Mouse (Mus musculus) MEL (cell line): ENCODE results near the gene Fbf1. TPM values are rescaled to one million over a fixed set of nuclear protein-coding genes. Genes with fewer than 3 reads are reported as not detected.

Experiments
- DNase-seq: peaks from one replicate; pipeline ENCODE4 v3.0.0; 2011; ENCODE audit warnings: low read depth, low spot score
- H3K27ac ChIP-seq: 2 replicates; pipeline ENCODE4 v1.5.1; 2012; ENCODE audit warnings: low read depth, mild to moderate bottlenecking, control low read depth, low read length, moderate library complexity; ENCODE audit not compliant: control insufficient read depth
- H3K27me3 ChIP-seq, 2 experiments: fragments of 150-350 bp in 1 of 2; sonication (generic) in 1 of 2; 2 replicates each; pipeline ENCODE4 v1.6.1; 2012; ENCODE audit warnings: low read length in 2 of 2, mild to moderate bottlenecking in 2 of 2, improper control_type of control experiment in 1 of 2, moderate library complexity in 1 of 2; ENCODE audit not compliant: insufficient read depth in 2 of 2, control insufficient read depth in 1 of 2
- H3K36me3 ChIP-seq, 2 experiments: 2 replicates each; pipeline ENCODE4 v1.6.1; 2012 to 2014; ENCODE audit warnings: low read length in 2 of 2, improper control_type of control experiment in 1 of 2, inconsistent platforms in 1 of 2, mild to moderate bottlenecking in 1 of 2; ENCODE audit not compliant: insufficient read depth in 2 of 2, control insufficient read depth in 1 of 2
- H3K4me1 ChIP-seq, 2 experiments: fragments of 150-350 bp in 1 of 2; sonication (generic) in 1 of 2; 2 replicates each; pipeline ENCODE4 v1.6.1; 2012; ENCODE audit warnings: low read length in 2 of 2, improper control_type of control experiment in 1 of 2, mild to moderate bottlenecking in 1 of 2; ENCODE audit not compliant: insufficient read depth in 2 of 2, control insufficient read depth in 1 of 2
- H3K4me3 ChIP-seq, 2 experiments: fragments of 150-350 bp in 1 of 2; sonication (generic) in 1 of 2; 2 replicates each; pipeline ENCODE4 v1.5.1; 2012; ENCODE audit warnings: low read depth in 2 of 2, low read length in 2 of 2, mild to moderate bottlenecking in 2 of 2, moderate library complexity in 2 of 2, control low read depth in 1 of 2, improper control_type of control experiment in 1 of 2; ENCODE audit not compliant: control insufficient read depth in 1 of 2, insufficient read depth in 1 of 2
- H3K79me2 ChIP-seq: 2 replicates; pipeline ENCODE4 v1.6.1; 2012; ENCODE audit warnings: mild to moderate bottlenecking, low read length, moderate library complexity; ENCODE audit not compliant: control insufficient read depth, poor library complexity, insufficient read depth
- H3K9ac ChIP-seq: 2 replicates; pipeline ENCODE4 v1.6.1; 2012; ENCODE audit warnings: low read depth, mild to moderate bottlenecking, control low read depth, low read length, moderate library complexity; ENCODE audit not compliant: control insufficient read depth, poor library complexity, severe bottlenecking
- H3K9me3 ChIP-seq: fragments of 150-350 bp; sonication (generic); replicated peaks from 2 replicates; pipeline ENCODE4 v1.6.1; 2012; ENCODE audit warnings: mild to moderate bottlenecking, low read length, improper control_type of control experiment, moderate library complexity; ENCODE audit not compliant: insufficient read depth
- CHD1 ChIP-seq: IDR thresholded peaks from 2 replicates; pipeline ENCODE4 v1.6.1; 2012; ENCODE audit warnings: low read depth, mild to moderate bottlenecking, inconsistent platforms, low read length, improper control_type of control experiment
- EP300 ChIP-seq, 2 experiments: IDR thresholded peaks; 2 replicates each; pipeline ENCODE4 v1.6.1; 2011; ENCODE audit warnings: improper control_type of control experiment in 2 of 2, low read length in 2 of 2, low read depth in 1 of 2, mild to moderate bottlenecking in 1 of 2
- JUND ChIP-seq: IDR thresholded peaks from 2 replicates; pipeline ENCODE4 v1.6.1; 2011; ENCODE audit warnings: low read depth, mild to moderate bottlenecking, improper control_type of control experiment, low read length
- KAT2A ChIP-seq: conservative IDR thresholded peaks from 2 replicates; pipeline ENCODE4 v1.6.1; 2012; ENCODE audit warnings: low read depth, low read length, improper control_type of control experiment, inconsistent platforms
- MXI1 ChIP-seq: IDR thresholded peaks from 2 replicates; pipeline ENCODE4 v1.6.1; 2011; ENCODE audit warnings: mild to moderate bottlenecking, low read depth, low read length, improper control_type of control experiment
- NRF1 ChIP-seq: IDR thresholded peaks from 2 replicates; pipeline ENCODE4 v1.6.1; 2014; ENCODE audit warnings: low read depth, mild to moderate bottlenecking, inconsistent platforms, low read length, improper control_type of control experiment, moderate library complexity; ENCODE audit not compliant: poor library complexity, insufficient read depth, severe bottlenecking
- RAD21 ChIP-seq: IDR thresholded peaks from 2 replicates; pipeline ENCODE4 v1.6.1; 2011; ENCODE audit warnings: mild to moderate bottlenecking, low read depth, low read length, improper control_type of control experiment
- RCOR1 ChIP-seq: IDR thresholded peaks from 2 replicates; pipeline ENCODE4 v1.6.1; 2012; ENCODE audit warnings: low read depth, mild to moderate bottlenecking, inconsistent platforms, low read length, improper control_type of control experiment
- UBTF ChIP-seq: IDR thresholded peaks from 2 replicates; pipeline ENCODE4 v1.6.1; 2012; ENCODE audit warnings: low read depth, mild to moderate bottlenecking, inconsistent platforms, low read length, improper control_type of control experiment, moderate library complexity, borderline replicate concordance; ENCODE audit not compliant: insufficient read depth
- ZC3H11A ChIP-seq: IDR thresholded peaks from 2 replicates; pipeline ENCODE4 v1.6.1; 2012; ENCODE audit warnings: low read depth, mild to moderate bottlenecking, inconsistent platforms, low read length, improper control_type of control experiment
- ZNF384 ChIP-seq: IDR thresholded peaks from 2 replicates; pipeline ENCODE4 v1.6.1; 2012; ENCODE audit warnings: low read depth, mild to moderate bottlenecking, inconsistent platforms, low read length, improper control_type of control experiment
- polyA plus RNA-seq, 2 experiments: library from polyadenylated mRNA; stranded (reverse) in 1 of 2; unstranded in 1 of 2; fragments of >175 nt in 1 of 2; fragments of >200 nt in 1 of 2; gene quantifications; 2 replicates each; pipeline versions ENCODE4 v1.2.1 to v1.2.4; 2012; ENCODE audit warnings: low replicate concordance in 2 of 2, low read depth in 1 of 2; ENCODE audit not compliant: insufficient read length in 2 of 2, insufficient read depth in 1 of 2, missing spikeins in 1 of 2
- total RNA-seq: library from RNA; depleted of rRNA; stranded (reverse); fragments of 300-350 nt; gene quantifications from 2 replicates; pipeline ENCODE4 v1.2.3, GENCODE M21; 2012

Fbf1 gene
- total and polyA plus RNA-seq, 3 experiments = 29.2 to 32.5 TPM; not detected in 1

- H3K79me2 ChIP-seq = peaks cover 8% of the 10 kb centered on the region
- no peaks in the 10 kb centered on the region for H3K9me3 ChIP-seq
- peak; percentile 64 for DNase-seq
- TF ChIP-seq KAT2A (no peak), NRF1 (no peak)
- H3K4me1 ChIP-seq = peaks cover 26 to 27% of the 10 kb centered on the region in 2 experiments
- peak overlapping the region; percentile 90 to 94 for H3K4me3 ChIP-seq
- peak overlapping the region; percentile 73 for H3K9ac ChIP-seq
- no peaks in the 10 kb centered on the region for H3K27me3 ChIP-seq
- H3K36me3 ChIP-seq = peaks cover 0 to 40% of the 10 kb centered on the region in 2 experiments; a peak in 2 of 4 replicates
- peak overlapping the region; percentile 44 for H3K27ac ChIP-seq
Observed at GRCm38 (mm10) chr11:116198132-116198531, 30.2 kb upstream of the Fbf1 start.

DNA sequence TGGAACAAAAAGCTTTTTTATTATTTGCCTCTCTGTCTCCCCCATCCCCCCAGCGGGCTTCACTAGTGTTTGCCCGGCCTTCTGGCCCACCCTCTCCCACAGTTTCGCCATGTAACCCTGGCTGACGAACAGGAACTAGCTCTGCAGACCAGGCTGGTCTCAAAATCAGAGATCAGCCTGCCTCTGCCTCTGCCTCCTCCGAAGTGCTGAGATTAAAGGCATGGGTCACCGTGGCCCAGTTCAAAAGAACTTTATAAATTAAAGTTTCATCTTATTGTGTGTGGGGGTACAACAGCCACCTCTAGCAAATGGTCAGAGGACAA, 29.6 kb upstream of the Fbf1 start:
- no peak for TF ChIP-seq JUND
- no peak for TF ChIP-seq ZNF384
- no peak for TF ChIP-seq UBTF
- no peak for TF ChIP-seq RAD21
- no peak for TF ChIP-seq RCOR1
- no peak for TF ChIP-seq CHD1
- TF ChIP-seq MXI1 = no peak
- peaks cover 26 to 27% of the 10 kb centered on the region in 2 experiments for H3K4me1 ChIP-seq

DNA sequence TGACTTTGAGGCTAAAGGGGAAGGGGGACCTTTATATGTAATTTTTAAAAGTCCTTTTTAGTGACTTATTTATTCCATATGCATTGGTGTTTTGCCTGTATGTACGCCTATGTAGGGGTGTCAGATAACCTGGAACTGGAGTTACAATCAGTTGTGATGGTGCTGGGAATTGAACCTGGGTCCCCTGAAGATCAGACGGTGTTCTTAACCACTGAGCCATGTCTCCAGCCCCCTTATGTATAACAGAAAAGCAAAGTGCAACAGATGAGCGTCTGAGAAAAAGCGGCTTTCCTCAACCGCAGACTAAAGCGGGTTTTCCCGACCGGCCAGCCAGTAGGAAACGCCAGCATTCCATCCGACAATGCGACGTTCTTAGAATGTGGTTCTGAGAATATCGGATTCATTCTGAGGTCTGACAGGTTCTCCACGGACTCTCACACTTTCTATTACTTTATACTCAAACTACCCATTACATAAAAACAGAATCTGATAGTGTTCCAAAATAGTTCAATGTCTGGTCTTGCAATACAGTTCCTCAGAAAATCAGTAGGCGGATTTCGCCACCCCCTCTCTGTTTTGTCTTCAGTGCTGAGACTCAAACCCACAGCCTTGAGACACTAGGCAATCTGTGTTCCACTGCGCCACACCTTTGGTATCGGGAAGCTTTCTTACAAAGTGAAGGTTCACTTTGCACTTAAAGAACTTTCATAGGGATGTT, 29.1 kb upstream of the Fbf1 start:
- 0 out of 2 replicates have a peak overlapping the region, but pooled peaks have one; percentile 7 for H3K27ac ChIP-seq
- H3K9me3 ChIP-seq = no peaks in the 10 kb centered on the region
- peaks cover 26 to 27% of the 10 kb centered on the region in 2 experiments for H3K4me1 ChIP-seq
- peak in 1 of 2 experiments; percentile 3; a peak in 1 of 4 replicates for TF ChIP-seq EP300 (IDR thresholded peaks at IDR 0.05; ENCODE audit: low read depth in 1 of 2, low read length in 2 of 2)
- no peak for TF ChIP-seq ZC3H11A
- TF ChIP-seq, all 39 proteins: peak for 1
- peaks cover 0 to 40% of the 10 kb centered on the region in 2 experiments; a peak in 2 of 4 replicates for H3K36me3 ChIP-seq
- H3K79me2 ChIP-seq = peaks cover 8% of the 10 kb centered on the region
- H3K27me3 ChIP-seq = no peaks in the 10 kb centered on the region
- no peak overlapping the region for H3K9ac ChIP-seq
- no peak overlapping the region for H3K4me3 ChIP-seq
- DNase-seq = no peak

More for the DNA sequence above, 29.6 kb upstream of the Fbf1 start:
- H3K9me3 ChIP-seq = no peaks in the 10 kb centered on the region
- peaks cover 0 to 40% of the 10 kb centered on the region in 2 experiments; a peak in 2 of 4 replicates for H3K36me3 ChIP-seq
- no peak for DNase-seq
- no peaks in the 10 kb centered on the region for H3K27me3 ChIP-seq
- H3K9ac ChIP-seq = no peak overlapping the region
- H3K4me3 ChIP-seq = no peak overlapping the region
- peaks cover 8% of the 10 kb centered on the region for H3K79me2 ChIP-seq
- no peak overlapping the region for H3K27ac ChIP-seq
